Mouse (Mus musculus) intestine, postnatal 0 days (tissue): ENCODE measurements at regions not wholly inside any gene's neighbourhood (a gene's known extent, or its start where the extent isn't known, plus 50 kb on each side); places are given as distances from the start of the nearest gene placed in this dataset.

ENCODE experiments used
- ATAC-seq: fragments of 200-750 bp; cut with Nextera tagmentation; 2 replicates; pipeline ENCODE4 v1.8.0; 2017; ENCODE audit warnings: mild to moderate bottlenecking, moderate TSS enrichment, moderate library complexity
- H3K27ac ChIP-seq: fragments of 300-500 bp; sonication (generic); 2 replicates; pipeline ENCODE4 v1.5.1; 2014; ENCODE audit warnings: mild to moderate bottlenecking, low read depth, low read length, moderate library complexity
- H3K27me3 ChIP-seq: fragments of 300-500 bp; sonication (generic); replicated peaks from 2 replicates; pipeline ENCODE4 v1.6.1; 2014; ENCODE audit warnings: low read length, mixed read lengths; ENCODE audit not compliant: control insufficient read depth, insufficient read depth
- H3K36me3 ChIP-seq: fragments of 300-500 bp; sonication (generic); 2 replicates; pipeline ENCODE4 v1.6.1; 2014; ENCODE audit warnings: mild to moderate bottlenecking, moderate library complexity; ENCODE audit not compliant: control insufficient read depth, insufficient read depth
- H3K4me1 ChIP-seq: fragments of 300-500 bp; sonication (generic); replicated peaks from 2 replicates; pipeline ENCODE4 v1.6.1; 2014; ENCODE audit warnings: antibody characterized with exemption, low read length, mixed read lengths; ENCODE audit not compliant: control insufficient read depth, insufficient read depth
- H3K4me2 ChIP-seq: fragments of 300-500 bp; sonication (generic); replicated peaks from 2 replicates; pipeline ENCODE4 v1.6.1; 2014; ENCODE audit warnings: low read depth, mild to moderate bottlenecking, moderate library complexity
- H3K4me3 ChIP-seq: fragments of 300-500 bp; sonication (generic); 2 replicates; pipeline ENCODE4 v1.5.1; 2014; ENCODE audit warnings: low read depth, low read length
- H3K9ac ChIP-seq: fragments of 300-500 bp; sonication (generic); 2 replicates; pipeline ENCODE4 v1.6.1; 2014; ENCODE audit warnings: mild to moderate bottlenecking, low read depth, low read length
- H3K9me3 ChIP-seq: fragments of 300-500 bp; sonication (generic); 2 replicates; pipeline ENCODE4 v1.6.1; 2016; ENCODE audit warnings: mixed run types; ENCODE audit not compliant: control insufficient read depth
- CTCF ChIP-seq: sonication (generic); IDR thresholded peaks from 2 replicates; pipeline ENCODE4 v1.5.1; 2016; ENCODE audit warnings: low read depth, mild to moderate bottlenecking, control low read depth, antibody characterized with exemption, moderate library complexity
- WGBS: fragments of 180-500 bp; shearing (Covaris S2); extraction: QIAGEN DNeasy Blood & Tissue Kit; methylation state at CpG from one replicate; pipeline ENCODE4 v1.1.7; 2014; 5-methylcytosine and 5-hydroxymethylcytosine counted together

- Histone ChIP-seq H3K9me3 (no peaks in the 10 kb centered on the region), H3K27me3 (no peaks in the 10 kb centered on the region), H3K4me1 (no peaks in the 10 kb centered on the region), H3K4me2 (no peak overlapping the region), H3K27ac (no peak overlapping the region), H3K4me3 (no peak overlapping the region), H3K36me3 (no peaks in the 10 kb centered on the region), H3K9ac (no peak overlapping the region)
- TF ChIP-seq CTCF = no peak
- no peak for ATAC-seq
- WGBS = 80% methylated on average over 7 of the region's 7 CpGs
Measured at GRCm38 (mm10) chr17:26351991-26352390, 62.6 kb upstream of the Neurl1b start.

- 63% methylated on average over 4 of the region's 4 CpGs for WGBS
- TF ChIP-seq CTCF = no peak
- Histone ChIP-seq H3K9me3 (no peaks in the 10 kb centered on the region), H3K4me2 (no peak overlapping the region), H3K27ac (no peak overlapping the region), H3K27me3 (no peaks in the 10 kb centered on the region), H3K36me3 (no peaks in the 10 kb centered on the region), H3K4me3 (no peak overlapping the region), H3K4me1 (no peaks in the 10 kb centered on the region), H3K9ac (no peak overlapping the region)
- ATAC-seq = no peak
Measured at GRCm38 (mm10) chr17:26352712-26353111, 61.9 kb upstream of the Neurl1b start.

- no peak for ATAC-seq
- 62% methylated on average over 3 of the region's 3 CpGs for WGBS
- Histone ChIP-seq H3K4me3 (no peak overlapping the region), H3K4me2 (no peak overlapping the region), H3K9ac (no peak overlapping the region), H3K4me1 (no peaks in the 10 kb centered on the region), H3K36me3 (no peaks in the 10 kb centered on the region), H3K9me3 (no peaks in the 10 kb centered on the region), H3K27ac (no peak overlapping the region), H3K27me3 (no peaks in the 10 kb centered on the region)
- no peak for TF ChIP-seq CTCF
Measured at GRCm38 (mm10) chr17:26354431-26354830, 60.2 kb upstream of the Neurl1b start.

GRCm38 (mm10) chr17:26355301-26355700 is 59.3 kb upstream of the Neurl1b start:
- H3K27ac ChIP-seq = no peak overlapping the region
- 82% methylated on average over 3 of the region's 3 CpGs for WGBS
- H3K4me1 ChIP-seq = no peaks in the 10 kb centered on the region
- H3K4me2 ChIP-seq = no peak overlapping the region
- H3K9me3 ChIP-seq = no peaks in the 10 kb centered on the region
- no peak overlapping the region for H3K9ac ChIP-seq
- no peak for TF ChIP-seq CTCF
- no peaks in the 10 kb centered on the region for H3K27me3 ChIP-seq
- H3K36me3 ChIP-seq = no peaks in the 10 kb centered on the region
- ATAC-seq = no peak
- H3K4me3 ChIP-seq = no peak overlapping the region

- 82% methylated on average over 5 of the region's 5 CpGs for WGBS
- Histone ChIP-seq H3K9ac (no peak overlapping the region), H3K27me3 (no peaks in the 10 kb centered on the region), H3K27ac (no peak overlapping the region), H3K4me3 (no peak overlapping the region), H3K36me3 (no peaks in the 10 kb centered on the region), H3K4me2 (no peak overlapping the region), H3K9me3 (no peaks in the 10 kb centered on the region), H3K4me1 (no peaks in the 10 kb centered on the region)
- ATAC-seq = no peak
- TF ChIP-seq CTCF = no peak
Measured at GRCm38 (mm10) chr17:26356906-26357305, 57.7 kb upstream of the Neurl1b start.

GRCm38 (mm10) chr17:26357784-26358183 is 56.8 kb upstream of the Neurl1b start:
- WGBS = 41% methylated on average over 4 of the region's 4 CpGs
- no peak for TF ChIP-seq CTCF
- Histone ChIP-seq H3K27me3 (no peaks in the 10 kb centered on the region), H3K9ac (no peak overlapping the region), H3K4me2 (no peak overlapping the region), H3K9me3 (no peaks in the 10 kb centered on the region), H3K36me3 (no peaks in the 10 kb centered on the region), H3K4me3 (no peak overlapping the region), H3K27ac (no peak overlapping the region), H3K4me1 (0 out of 2 replicates have a peak, but pooled peaks cover 4% of the 10 kb centered on the region)
- no peak for ATAC-seq

- ATAC-seq = no peak
- no peak overlapping the region for H3K9ac ChIP-seq
- no peak overlapping the region for H3K4me3 ChIP-seq
- H3K4me1 ChIP-seq = 0 out of 2 replicates have a peak, but pooled peaks cover 6% of the 10 kb centered on the region
- H3K36me3 ChIP-seq = no peaks in the 10 kb centered on the region
- TF ChIP-seq CTCF = no peak
- no peak overlapping the region for H3K27ac ChIP-seq
- H3K27me3 ChIP-seq = no peaks in the 10 kb centered on the region
- no peaks in the 10 kb centered on the region for H3K9me3 ChIP-seq
- 56% methylated on average over 6 of the region's 6 CpGs for WGBS
- no peak overlapping the region for H3K4me2 ChIP-seq
Measured at GRCm38 (mm10) chr17:26360711-26361110, 53.9 kb upstream of the Neurl1b start.
